Mouse (Mus musculus) neutrophil, adult 5-6 weeks (primary cell): ENCODE measurements around the gene Ap3m1. TPM values are rescaled to one million over a fixed set of nuclear protein-coding genes. Genes with fewer than 3 reads are reported as not detected.

ENCODE experiments used
- ATAC-seq: fragments of 151-379, 151-347 bp; 2 replicates; pipeline ENCODE4 v1.8.0; 2017; ENCODE audit warnings: mild to moderate bottlenecking, moderate TSS enrichment; ENCODE audit not compliant: insufficient number of reproducible peaks, poor library complexity, low FRiP score, severe bottlenecking; ENCODE audit errors: extremely low read depth
- total RNA-seq: library from RNA; stranded (forward); fragments of 200-1000 nt; gene quantifications from 2 replicates; pipeline ENCODE4 v1.2.3, GENCODE M21; 2017

Ap3m1 gene
- total RNA-seq, 1 experiment from 2014 or later = 77.5 TPM

- ATAC-seq = peak; percentile 97
These were observed 20.4 kb downstream of the Ap3m1 start for GRCm38 (mm10) chr14:21031783-21032511.

GRCm38 (mm10) chr14:21029025-21029659, 23.2 kb downstream of the Ap3m1 start:
- no peak for ATAC-seq

- no peak for ATAC-seq
These were observed 24.8 kb downstream of the Ap3m1 start for GRCm38 (mm10) chr14:21027542-21027941.

- no peak for ATAC-seq
These were observed 31.9 kb downstream of the Ap3m1 start for GRCm38 (mm10) chr14:21020435-21020834.

- ATAC-seq = no peak
These were observed 33.3 kb downstream of the Ap3m1 start for GRCm38 (mm10) chr14:21018977-21019376.

- no peak for ATAC-seq
These were observed 34.4 kb downstream of the Ap3m1 start for GRCm38 (mm10) chr14:21017871-21018270.

- ATAC-seq = no peak
These were observed 38.4 kb downstream of the Ap3m1 start for GRCm38 (mm10) chr14:21013800-21014334.

- ATAC-seq = no peak
These were observed 52.7 kb downstream of the Ap3m1 start for GRCm38 (mm10) chr14:20999617-21000016.

GRCm38 (mm10) chr14:20997548-20997947, 54.8 kb downstream of the Ap3m1 start:
- no peak for ATAC-seq

- ATAC-seq = no peak
These were observed 55.9 kb downstream of the Ap3m1 start for GRCm38 (mm10) chr14:20996361-20996760.

- ATAC-seq = no peak
These were observed 56.8 kb downstream of the Ap3m1 start for GRCm38 (mm10) chr14:20995497-20995896.

- ATAC-seq = no peak
These were observed 57.8 kb downstream of the Ap3m1 start for GRCm38 (mm10) chr14:20994475-20994874.

- no peak for ATAC-seq
These were observed 59.1 kb downstream of the Ap3m1 start for GRCm38 (mm10) chr14:20993067-20993691.

GRCm38 (mm10) chr14:20991492-20991891, 60.8 kb downstream of the Ap3m1 start:
- no peak for ATAC-seq

- ATAC-seq = no peak
These were observed 66.8 kb downstream of the Ap3m1 start for GRCm38 (mm10) chr14:20985482-20985881.

GRCm38 (mm10) chr14:20983832-20984231, 68.5 kb downstream of the Ap3m1 start:
- no peak for ATAC-seq
